Mouse (Mus musculus) hematopoietic stem cell, adult 5-6 weeks (primary cell): ENCODE results near the gene Xpnpep3. TPM values are rescaled to one million over a fixed set of nuclear protein-coding genes. Genes with fewer than 3 reads are reported as not detected.

Experiments used
- ATAC-seq, 2 experiments: fragments of 125-278 bp in 1 of 2; replicated peaks in 1 of 2; 2 replicates each; pipeline ENCODE4 v1.8.0; 2016 to 2017; ENCODE audit warnings: inconsistent platforms in 2 of 2, mild to moderate bottlenecking in 2 of 2, moderate number of reproducible peaks in 2 of 2, low read depth in 1 of 2, moderate TSS enrichment in 1 of 2; ENCODE audit not compliant: low FRiP score in 2 of 2, poor library complexity in 2 of 2, severe bottlenecking in 2 of 2, insufficient read depth in 1 of 2, low TSS enrichment in 1 of 2
- total RNA-seq: library from RNA; stranded (forward); fragments of 172-1452, 232-1000 nt; gene quantifications from 2 replicates; pipeline ENCODE4 v1.2.3, GENCODE M21; 2017

Xpnpep3 gene
- total RNA-seq, 1 experiment from 2014 or later = 14.6 TPM

DNA sequence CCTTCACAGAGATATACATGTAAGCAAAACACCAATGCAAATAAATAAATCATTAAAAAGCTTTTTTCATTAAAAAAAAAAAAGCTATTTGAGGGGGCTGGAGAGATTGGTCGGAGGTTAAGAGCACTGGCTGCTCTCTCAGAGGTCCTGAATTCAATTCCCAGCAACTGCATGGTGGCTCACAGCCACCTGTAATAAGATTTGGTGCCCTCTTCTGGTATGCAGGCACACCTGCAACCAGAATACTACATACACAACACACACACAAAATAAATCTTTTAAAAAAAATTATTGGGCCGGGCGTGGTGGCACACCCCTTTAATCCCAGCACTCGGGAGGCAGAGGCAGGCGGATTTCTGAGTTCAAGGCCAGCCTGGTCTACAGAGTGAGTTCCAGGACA lies 13.6 kb upstream of the Xpnpep3 start:
- ATAC-seq = no peak

- peak; percentile 64 to 69; a peak in 2 of 4 replicates for ATAC-seq
Observed at GRCm38 (mm10) chr15:81392997-81393396, 6.9 kb upstream of the Xpnpep3 start.

GRCm38 (mm10) chr15:81394211-81394915 lies 5.6 kb upstream of the Xpnpep3 start:
- ATAC-seq = no peak

GRCm38 (mm10) chr15:81398189-81398588 lies 1.7 kb upstream of the Xpnpep3 start:
- ATAC-seq = no peak

- no peak; a peak in 2 of 4 replicates for ATAC-seq
Observed at GRCm38 (mm10) chr15:81399297-81399637, 671 bp upstream of the Xpnpep3 start.

DNA sequence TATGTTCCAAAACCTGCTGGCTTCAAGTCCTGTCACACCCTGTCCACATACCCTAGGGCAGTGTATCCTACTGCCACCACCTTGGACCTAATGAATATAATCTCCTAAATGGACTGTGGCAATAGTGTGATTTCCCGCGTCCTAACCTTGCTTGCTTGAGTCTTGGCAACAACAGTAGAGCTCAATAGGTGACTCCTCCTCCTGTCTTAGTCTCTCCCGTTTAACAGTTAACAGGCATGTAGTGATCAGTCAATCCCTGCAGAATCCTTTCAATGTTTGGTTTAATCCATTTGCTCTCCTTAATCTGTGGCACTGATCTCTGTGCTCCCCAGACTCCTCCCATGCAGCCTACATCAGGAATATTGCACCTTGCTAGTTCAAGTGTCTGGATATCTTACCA lies 5.1 kb downstream of the Xpnpep3 start:
- ATAC-seq = no peak

DNA sequence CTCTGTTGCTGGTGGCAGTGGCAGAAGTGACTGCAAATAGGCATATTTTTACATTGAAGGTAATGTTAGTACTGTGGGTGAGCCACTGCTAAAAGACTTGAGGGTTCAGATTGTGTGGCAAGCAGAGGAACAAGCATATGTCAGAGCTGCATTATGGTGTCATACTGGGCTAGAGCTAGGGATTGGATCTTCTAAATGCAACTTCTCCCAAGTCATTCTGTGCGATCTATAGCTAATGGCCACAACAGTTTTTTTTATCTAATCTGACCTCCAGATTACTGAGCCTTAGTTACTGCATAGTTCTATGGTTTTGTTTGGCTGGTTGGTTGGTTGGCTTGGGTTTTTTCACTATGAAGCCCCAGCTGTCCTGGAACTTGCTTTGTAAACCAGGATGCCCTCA lies 8.3 kb downstream of the Xpnpep3 start, which contains the start of gene Dnajb7:
Gene Dnajb7, minus strand, starts transcription at position 101 of the 400 bp plus-strand sequence.
- no peak for ATAC-seq

DNA sequence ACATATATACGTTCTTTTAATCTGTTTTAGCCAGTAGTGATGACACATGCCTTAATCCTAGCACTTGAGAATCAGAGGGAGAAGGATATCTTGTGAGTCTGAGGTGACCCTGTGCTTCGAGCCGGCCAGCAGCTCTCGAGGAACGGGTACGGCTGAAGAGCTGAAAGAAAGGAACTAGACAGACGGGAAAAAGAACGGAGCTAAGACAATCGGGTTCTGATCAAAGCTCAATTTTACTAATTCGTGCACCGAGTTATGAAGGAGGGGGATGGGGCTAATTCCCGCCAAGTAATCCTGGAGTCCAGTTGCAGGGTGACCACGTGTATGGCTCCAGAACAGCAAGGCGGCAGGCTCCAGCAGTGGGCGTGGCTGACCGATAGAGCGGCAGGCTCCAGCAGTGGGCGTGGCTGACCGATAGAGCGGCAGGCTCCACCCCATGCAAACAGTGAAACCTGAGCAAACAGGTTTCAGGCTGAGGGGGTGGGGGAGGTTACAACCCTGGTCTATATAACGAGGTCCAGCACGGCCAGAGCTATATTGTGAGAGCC lies 16.9 kb downstream of the Xpnpep3 start:
- peak; percentile 75 to 77 for ATAC-seq

DNA sequence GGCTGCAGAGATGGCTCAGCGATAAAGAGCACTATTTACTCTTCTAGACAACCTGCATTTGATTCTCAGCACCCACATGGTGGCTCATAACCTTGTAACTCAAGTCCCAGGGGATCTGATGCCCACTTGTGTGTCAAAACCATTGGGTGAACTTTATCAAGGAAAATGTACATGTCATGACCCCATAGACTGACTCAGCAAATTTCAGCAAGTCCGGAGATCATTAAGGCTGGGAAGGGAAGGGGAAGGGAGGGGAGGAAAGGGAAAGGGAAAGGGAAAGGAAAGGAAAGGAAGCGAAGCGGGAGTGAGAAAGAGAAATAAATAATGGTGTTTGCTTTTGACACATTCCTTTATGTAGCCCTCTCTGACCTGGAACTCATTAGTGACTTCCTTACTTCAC lies 18.1 kb downstream of the Xpnpep3 start:
- no peak for ATAC-seq

- ATAC-seq = peak; percentile 66 to 75; a peak in 3 of 4 replicates
Observed at GRCm38 (mm10) chr15:81421454-81421853, 21.5 kb downstream of the Xpnpep3 start.

- no peak for ATAC-seq
Observed at GRCm38 (mm10) chr15:81422156-81422681, 22.3 kb downstream of the Xpnpep3 start.

DNA sequence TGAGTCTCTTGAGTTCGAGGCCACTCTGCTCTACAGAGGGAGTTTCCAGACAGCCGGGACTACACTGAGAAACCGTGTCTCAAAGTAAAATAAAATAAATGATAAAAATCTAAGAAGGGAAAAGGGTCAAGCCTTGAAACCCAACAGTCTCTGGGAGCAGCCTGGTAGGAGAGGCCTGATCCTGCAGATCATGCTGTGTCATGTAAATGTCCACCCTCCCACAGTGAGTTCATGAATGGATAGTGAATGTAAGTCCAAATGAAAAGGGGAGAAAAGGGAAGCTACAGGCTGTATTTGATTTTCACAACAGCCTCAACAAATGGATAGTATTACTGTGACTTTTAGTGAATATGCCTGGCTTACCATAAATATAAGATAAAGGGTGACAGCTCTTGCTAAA lies 25.4 kb downstream of the Xpnpep3 start:
- no peak for ATAC-seq

DNA sequence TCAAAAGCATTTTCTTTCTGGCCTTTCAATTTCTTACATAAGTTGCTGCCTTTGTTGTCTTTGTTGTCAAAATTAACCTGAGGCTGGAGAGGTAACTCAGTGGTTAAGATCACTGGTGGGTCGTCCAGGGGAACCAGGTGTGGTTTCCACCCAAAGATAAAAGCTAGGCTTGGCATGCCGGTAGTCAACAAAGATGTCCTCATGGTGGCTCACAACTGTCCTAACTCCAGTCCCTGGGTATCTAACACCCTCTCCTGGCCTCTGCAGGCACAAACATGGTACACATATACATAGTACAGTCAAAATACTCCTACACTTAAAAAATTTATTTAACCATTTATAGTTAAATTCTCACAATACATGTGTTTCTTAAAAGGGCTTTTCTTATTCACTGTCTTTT lies 28.0 kb downstream of the Xpnpep3 start:
- 0 out of 4 replicates have a peak, but pooled peaks of 1 of the 2 experiments have one; percentile 12 for ATAC-seq

GRCm38 (mm10) chr15:81431195-81431594 lies 31.3 kb downstream of the Xpnpep3 start:
- ATAC-seq = no peak

- no peak for ATAC-seq
Observed at GRCm38 (mm10) chr15:81438345-81438744, 38.4 kb downstream of the Xpnpep3 start.

DNA sequence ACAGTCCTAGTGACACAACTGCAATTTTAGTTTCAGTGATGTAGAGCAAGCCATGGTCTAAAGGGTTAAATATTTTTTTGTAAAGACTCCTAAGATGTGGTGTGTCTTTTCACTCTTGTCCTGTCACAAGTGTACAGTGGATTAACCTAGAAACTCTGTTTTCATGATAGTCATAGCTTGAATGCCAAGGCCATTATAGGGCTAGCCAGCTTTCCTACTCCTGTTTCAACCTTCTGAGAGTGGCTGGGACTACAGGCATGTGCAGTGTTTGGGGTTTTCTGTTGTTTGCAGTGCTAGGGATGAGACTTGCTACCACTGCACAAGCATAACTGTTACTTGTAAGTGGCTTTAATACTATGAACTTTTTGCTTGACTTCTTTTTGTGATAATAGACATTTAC lies 39.3 kb downstream of the Xpnpep3 start:
- no peak for ATAC-seq

DNA sequence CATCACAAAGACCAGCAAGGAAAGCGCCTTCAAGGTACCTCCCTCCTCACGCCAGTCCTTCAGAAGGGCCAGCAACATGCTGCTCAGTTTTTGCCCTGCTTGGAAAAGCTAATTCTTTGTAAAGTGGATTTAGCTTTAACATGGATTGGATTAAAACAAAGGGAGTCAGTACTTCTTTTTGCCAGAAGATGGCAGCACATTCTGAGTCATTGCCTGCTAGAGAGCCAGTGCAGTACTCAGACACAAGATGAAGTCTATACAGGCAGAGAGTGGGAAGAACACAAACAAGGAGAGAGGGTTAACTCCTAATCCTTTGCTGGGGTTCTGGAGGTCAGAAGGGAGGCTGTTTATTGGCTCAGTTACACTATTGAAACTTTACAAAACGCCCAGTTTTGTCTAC lies 48.5 kb downstream of the Xpnpep3 start:
- peak; percentile 76 to 86 for ATAC-seq

- no peak for ATAC-seq
Observed at GRCm38 (mm10) chr15:81461523-81461922, 61.6 kb downstream of the Xpnpep3 start.
